Mouse (Mus musculus): ENCODE data around the gene Wdr43. TPM values are rescaled to one million over a fixed set of nuclear protein-coding genes. Genes with fewer than 3 reads are reported as not detected.

Wdr43 gene
- polyA plus RNA-seq, 1 experiment from 2014 or later: 73.1 TPM

- H3K27ac ChIP-seq (ENCODE audit: low read length): no peak within 1 kb of the TSS; the same call in 1 of the 2 replicates
- peaks cover 11% of the 10 kb centered on the region for H3K4me1 ChIP-seq (ENCODE audit: control insufficient read depth, insufficient read depth, low read length)
- peak; percentile 19; the same call in 1 of the 2 replicates for ATAC-seq (ENCODE audit: insufficient read depth, low FRiP score)
- no peaks in the 10 kb centered on the region for H3K36me3 ChIP-seq (ENCODE audit: control insufficient read depth, insufficient read depth, low read length)
- H3K9me3 ChIP-seq (replicated peaks; ENCODE audit: control insufficient read depth, low read length): no peaks in the 10 kb centered on the region
- H3K4me2 ChIP-seq (ENCODE audit: low read depth, low read length): no peak within 1 kb of the TSS
- H3K27me3 ChIP-seq (ENCODE audit: control insufficient read depth, insufficient read depth, low read length): no peaks in the 10 kb centered on the region
- peak within 1 kb of the TSS; percentile 9; the same call in 1 of the 2 replicates for H3K9ac ChIP-seq (ENCODE audit: low read length)
- H3K4me3 ChIP-seq (replicated peaks; ENCODE audit: low read length): no peak within 1 kb of the TSS
- WGBS: 40% methylated on average over 9 of the region's 9 CpGs
Observed at GRCm38 (mm10) chr17:71673092-71673491, 57.4 kb downstream of the Wdr43 start, which contains the start of gene Togaram2. Gene Togaram2, plus strand, starts transcription at chr17:71673261.

DNA sequence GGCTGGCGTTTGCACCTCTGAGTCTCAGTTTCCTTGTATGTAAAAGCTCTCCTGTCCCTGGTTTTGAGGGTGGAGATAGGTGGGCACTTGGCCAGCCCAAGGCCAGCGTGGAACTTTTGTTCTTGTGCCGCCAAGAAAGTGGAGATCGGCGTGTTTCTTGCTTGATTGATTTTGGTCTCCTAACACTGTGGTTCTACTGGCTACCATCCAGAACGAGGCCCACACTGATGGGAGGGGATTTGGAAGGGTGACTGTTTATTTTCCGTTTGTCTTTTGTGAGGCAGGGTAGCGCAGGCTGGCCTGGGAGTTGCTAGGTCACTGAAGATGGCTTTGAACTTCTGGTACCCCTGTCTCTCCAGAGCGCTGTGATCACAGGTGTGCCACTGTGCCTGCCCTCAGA is 58.2 kb downstream of the Wdr43 start:
- H3K4me1 ChIP-seq (ENCODE audit: control insufficient read depth, insufficient read depth, low read length): peaks cover 11% of the 10 kb centered on the region
- no peaks in the 10 kb centered on the region for H3K36me3 ChIP-seq (ENCODE audit: control insufficient read depth, insufficient read depth, low read length)
- no peak overlapping the region for H3K27ac ChIP-seq (ENCODE audit: low read length)
- no peak for ATAC-seq (ENCODE audit: insufficient read depth, low FRiP score)
- WGBS: 34% methylated on average over 9 of the region's 9 CpGs
- no peak overlapping the region for H3K9ac ChIP-seq (ENCODE audit: low read length)
- H3K9me3 ChIP-seq (replicated peaks; ENCODE audit: control insufficient read depth, low read length): no peaks in the 10 kb centered on the region
- no peak overlapping the region for H3K4me3 ChIP-seq (replicated peaks; ENCODE audit: low read length)
- no peak overlapping the region for H3K4me2 ChIP-seq (ENCODE audit: low read depth, low read length)
- no peaks in the 10 kb centered on the region for H3K27me3 ChIP-seq (ENCODE audit: control insufficient read depth, insufficient read depth, low read length)

- Histone ChIP-seq H3K4me2 (ENCODE audit: low read depth, low read length) (no peak overlapping the region), H3K4me1 (ENCODE audit: control insufficient read depth, insufficient read depth, low read length) (peaks cover 11% of the 10 kb centered on the region), H3K9ac (ENCODE audit: low read length) (no peak overlapping the region), H3K36me3 (ENCODE audit: control insufficient read depth, insufficient read depth, low read length) (no peaks in the 10 kb centered on the region), H3K27me3 (ENCODE audit: control insufficient read depth, insufficient read depth, low read length) (no peaks in the 10 kb centered on the region), H3K27ac (ENCODE audit: low read length) (no peak overlapping the region), H3K9me3 (replicated peaks; ENCODE audit: control insufficient read depth, low read length) (no peaks in the 10 kb centered on the region), H3K4me3 (replicated peaks; ENCODE audit: low read length) (no peak overlapping the region)
- ATAC-seq (ENCODE audit: insufficient read depth, low FRiP score): no peak
- WGBS: 79% methylated on average over 18 of the region's 18 CpGs
Observed at GRCm38 (mm10) chr17:71674886-71675285, 59.2 kb downstream of the Wdr43 start.

DNA sequence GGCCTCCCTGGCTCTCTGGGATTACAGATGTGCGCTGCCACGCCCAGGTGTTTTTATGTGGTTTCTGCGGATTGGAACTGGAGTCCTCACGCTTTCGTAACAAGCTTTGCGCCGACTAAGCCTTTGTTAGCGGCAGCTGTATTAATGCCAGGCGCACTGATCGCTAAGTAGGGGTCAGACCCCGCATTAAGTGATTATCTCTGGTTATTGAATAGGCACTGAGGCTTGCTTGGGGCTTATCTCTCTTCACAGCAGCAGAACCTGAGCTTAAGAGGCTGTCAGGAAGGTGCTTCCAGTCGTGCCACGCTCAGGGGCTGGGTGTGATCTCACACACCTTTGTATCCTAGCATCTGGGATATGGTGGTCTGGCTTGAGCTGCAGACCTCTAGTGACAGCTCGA is 66.0 kb downstream of the Wdr43 start:
- no peak overlapping the region for H3K4me2 ChIP-seq (ENCODE audit: low read depth, low read length)
- peaks cover 5% of the 10 kb centered on the region for H3K4me1 ChIP-seq (ENCODE audit: control insufficient read depth, insufficient read depth, low read length)
- no peaks in the 10 kb centered on the region for H3K36me3 ChIP-seq (ENCODE audit: control insufficient read depth, insufficient read depth, low read length)
- ATAC-seq (ENCODE audit: insufficient read depth, low FRiP score): no peak
- no peaks in the 10 kb centered on the region for H3K27me3 ChIP-seq (ENCODE audit: control insufficient read depth, insufficient read depth, low read length)
- H3K9me3 ChIP-seq (replicated peaks; ENCODE audit: control insufficient read depth, low read length): no peaks in the 10 kb centered on the region
- 78% methylated on average over 14 of the region's 14 CpGs for WGBS
- H3K9ac ChIP-seq (ENCODE audit: low read length): no peak overlapping the region
- no peak overlapping the region for H3K27ac ChIP-seq (ENCODE audit: low read length)
- no peak overlapping the region for H3K4me3 ChIP-seq (replicated peaks; ENCODE audit: low read length)

- Histone ChIP-seq H3K9me3 (replicated peaks; ENCODE audit: control insufficient read depth, low read length) (no peaks in the 10 kb centered on the region), H3K4me3 (replicated peaks; ENCODE audit: low read length) (no peak overlapping the region), H3K9ac (ENCODE audit: low read length) (no peak overlapping the region), H3K4me1 (ENCODE audit: control insufficient read depth, insufficient read depth, low read length) (peaks cover 5% of the 10 kb centered on the region), H3K27ac (ENCODE audit: low read length) (no peak overlapping the region), H3K27me3 (ENCODE audit: control insufficient read depth, insufficient read depth, low read length) (no peaks in the 10 kb centered on the region), H3K4me2 (ENCODE audit: low read depth, low read length) (no peak overlapping the region), H3K36me3 (ENCODE audit: control insufficient read depth, insufficient read depth, low read length) (no peaks in the 10 kb centered on the region)
- WGBS: 82% methylated on average over 4 of the region's 4 CpGs
- ATAC-seq (ENCODE audit: insufficient read depth, low FRiP score): no peak
Observed at GRCm38 (mm10) chr17:71682379-71682778, 66.7 kb downstream of the Wdr43 start.

DNA sequence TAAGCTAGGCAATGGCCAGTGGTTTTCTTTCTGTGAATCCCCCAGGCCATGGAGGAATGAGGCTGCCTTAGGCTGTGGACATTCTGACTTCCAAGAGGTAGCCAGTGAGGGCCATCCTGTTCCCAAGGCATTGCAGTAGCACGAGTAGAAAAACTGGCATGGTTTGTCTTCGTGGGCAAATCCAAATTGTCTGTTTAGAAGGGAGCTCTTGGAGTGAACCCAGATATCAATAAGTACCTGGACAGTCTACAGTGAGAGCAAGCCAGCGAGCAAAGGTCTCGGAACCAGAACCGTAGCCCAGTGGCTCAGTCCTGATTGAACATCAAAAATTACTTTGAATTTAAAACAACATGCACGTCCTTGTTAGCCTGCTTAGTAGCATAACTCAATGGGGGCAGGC is 67.6 kb downstream of the Wdr43 start:
- H3K36me3 ChIP-seq (ENCODE audit: control insufficient read depth, insufficient read depth, low read length): no peaks in the 10 kb centered on the region
- no peak for ATAC-seq (ENCODE audit: insufficient read depth, low FRiP score)
- WGBS: 89% methylated on average over 6 of the region's 6 CpGs
- no peaks in the 10 kb centered on the region for H3K9me3 ChIP-seq (replicated peaks; ENCODE audit: control insufficient read depth, low read length)
- H3K27ac ChIP-seq (ENCODE audit: low read length): no peak overlapping the region
- peaks cover 5% of the 10 kb centered on the region for H3K4me1 ChIP-seq (ENCODE audit: control insufficient read depth, insufficient read depth, low read length)
- no peak overlapping the region for H3K4me3 ChIP-seq (replicated peaks; ENCODE audit: low read length)
- no peak overlapping the region for H3K9ac ChIP-seq (ENCODE audit: low read length)
- H3K4me2 ChIP-seq (ENCODE audit: low read depth, low read length): no peak overlapping the region
- H3K27me3 ChIP-seq (ENCODE audit: control insufficient read depth, insufficient read depth, low read length): no peaks in the 10 kb centered on the region

DNA sequence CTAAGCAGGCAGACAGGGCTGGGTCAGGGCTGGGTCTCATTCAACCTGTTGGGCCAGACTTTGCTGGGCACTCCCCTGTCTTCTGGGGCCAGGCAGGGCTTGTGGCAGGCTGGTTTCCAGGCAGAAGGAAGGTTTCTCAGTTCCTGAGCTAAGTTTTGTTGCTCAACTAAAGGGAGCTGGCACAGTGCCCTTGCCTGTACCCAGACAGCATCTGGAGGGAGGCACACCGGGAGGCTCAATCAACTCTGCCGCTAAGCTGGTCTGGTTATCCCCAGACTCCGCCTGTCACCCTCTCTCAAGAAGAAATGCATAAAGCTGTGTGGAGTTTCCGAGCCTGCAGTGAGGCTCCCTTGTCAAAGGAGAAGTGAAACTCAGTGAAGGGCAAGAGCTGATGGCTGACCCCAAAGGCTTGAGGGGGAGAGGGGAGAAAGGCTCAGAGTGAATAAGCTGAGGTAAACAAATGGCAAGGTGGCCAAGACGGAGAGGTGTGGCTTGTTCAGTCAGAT is 68.5 kb downstream of the Wdr43 start:
- WGBS: 37% methylated on average over 5 of the region's 5 CpGs
- ATAC-seq (ENCODE audit: insufficient read depth, low FRiP score): peak; percentile 86
- no peaks in the 10 kb centered on the region for H3K9me3 ChIP-seq (replicated peaks; ENCODE audit: control insufficient read depth, low read length)
- H3K4me1 ChIP-seq (ENCODE audit: control insufficient read depth, insufficient read depth, low read length): peaks cover 5% of the 10 kb centered on the region
- H3K4me3 ChIP-seq (replicated peaks; ENCODE audit: low read length): no peak overlapping the region
- no peak overlapping the region for H3K4me2 ChIP-seq (ENCODE audit: low read depth, low read length)
- H3K27ac ChIP-seq (ENCODE audit: low read length): peak overlapping the region; percentile 93
- no peaks in the 10 kb centered on the region for H3K36me3 ChIP-seq (ENCODE audit: control insufficient read depth, insufficient read depth, low read length)
- no peaks in the 10 kb centered on the region for H3K27me3 ChIP-seq (ENCODE audit: control insufficient read depth, insufficient read depth, low read length)
- H3K9ac ChIP-seq (ENCODE audit: low read length): peak overlapping the region; percentile 39; the same call in 1 of the 2 replicates

DNA sequence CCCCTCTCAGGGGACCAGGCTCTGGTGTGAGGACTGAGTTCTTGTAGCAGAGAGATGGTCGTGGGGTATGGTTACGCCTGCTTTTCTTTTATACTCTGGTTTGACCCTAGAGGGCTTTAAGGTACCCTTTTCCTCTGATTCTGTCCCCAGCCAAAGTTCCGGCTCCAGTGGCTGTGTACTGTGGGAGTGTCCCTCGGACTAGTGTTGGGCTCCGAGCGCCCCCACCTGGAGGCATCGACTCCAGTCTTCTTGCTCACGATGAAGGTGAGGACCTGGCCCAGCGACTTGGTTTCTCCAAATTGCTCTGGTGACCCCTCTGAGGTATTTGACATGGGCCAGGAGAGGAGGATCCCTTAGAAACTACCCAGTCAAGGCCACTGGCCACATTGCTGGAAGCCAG is 71.7 kb downstream of the Wdr43 start:
- no peak overlapping the region for H3K4me3 ChIP-seq (replicated peaks; ENCODE audit: low read length)
- WGBS: 65% methylated on average over 9 of the region's 9 CpGs
- no peak overlapping the region for H3K27ac ChIP-seq (ENCODE audit: low read length)
- H3K36me3 ChIP-seq (ENCODE audit: control insufficient read depth, insufficient read depth, low read length): no peaks in the 10 kb centered on the region
- no peak overlapping the region for H3K4me2 ChIP-seq (ENCODE audit: low read depth, low read length)
- H3K27me3 ChIP-seq (ENCODE audit: control insufficient read depth, insufficient read depth, low read length): no peaks in the 10 kb centered on the region
- no peak for ATAC-seq (ENCODE audit: insufficient read depth, low FRiP score)
- H3K4me1 ChIP-seq (ENCODE audit: control insufficient read depth, insufficient read depth, low read length): peaks cover 5% of the 10 kb centered on the region
- no peaks in the 10 kb centered on the region for H3K9me3 ChIP-seq (replicated peaks; ENCODE audit: control insufficient read depth, low read length)
- no peak overlapping the region for H3K9ac ChIP-seq (ENCODE audit: low read length)

GRCm38 (mm10) chr17:71689903-71690302 is 74.2 kb downstream of the Wdr43 start:
- peak; percentile 46; the same call in 1 of the 2 replicates for ATAC-seq (ENCODE audit: insufficient read depth, low FRiP score)
- no peaks in the 10 kb centered on the region for H3K36me3 ChIP-seq (ENCODE audit: control insufficient read depth, insufficient read depth, low read length)
- no peak overlapping the region for H3K4me2 ChIP-seq (ENCODE audit: low read depth, low read length)
- H3K4me1 ChIP-seq (ENCODE audit: control insufficient read depth, insufficient read depth, low read length): no peaks in the 10 kb centered on the region; the same call in 1 of the 2 replicates
- 48% methylated on average over 5 of the region's 5 CpGs for WGBS
- H3K4me3 ChIP-seq (replicated peaks; ENCODE audit: low read length): no peak overlapping the region
- no peak overlapping the region for H3K9ac ChIP-seq (ENCODE audit: low read length)
- H3K27me3 ChIP-seq (ENCODE audit: control insufficient read depth, insufficient read depth, low read length): no peaks in the 10 kb centered on the region
- H3K9me3 ChIP-seq (replicated peaks; ENCODE audit: control insufficient read depth, low read length): no peaks in the 10 kb centered on the region
- H3K27ac ChIP-seq (ENCODE audit: low read length): no peak overlapping the region

Data from stomach, embryonic 16.5 days (tissue).